Mouse (Mus musculus): Measurements from ENCODE around the gene Map7. TPM values are rescaled to one million over a fixed set of nuclear protein-coding genes. Genes with fewer than 3 reads are reported as not detected.

The Map7 gene
- polyA plus RNA-seq, 1 experiment = 9.2 TPM

GRCm38 (mm10) chr10:20185806-20186205, 37.5 kb downstream of the Map7 start:
- no peak for DNase-seq (ENCODE audit: low spot score)

DNA sequence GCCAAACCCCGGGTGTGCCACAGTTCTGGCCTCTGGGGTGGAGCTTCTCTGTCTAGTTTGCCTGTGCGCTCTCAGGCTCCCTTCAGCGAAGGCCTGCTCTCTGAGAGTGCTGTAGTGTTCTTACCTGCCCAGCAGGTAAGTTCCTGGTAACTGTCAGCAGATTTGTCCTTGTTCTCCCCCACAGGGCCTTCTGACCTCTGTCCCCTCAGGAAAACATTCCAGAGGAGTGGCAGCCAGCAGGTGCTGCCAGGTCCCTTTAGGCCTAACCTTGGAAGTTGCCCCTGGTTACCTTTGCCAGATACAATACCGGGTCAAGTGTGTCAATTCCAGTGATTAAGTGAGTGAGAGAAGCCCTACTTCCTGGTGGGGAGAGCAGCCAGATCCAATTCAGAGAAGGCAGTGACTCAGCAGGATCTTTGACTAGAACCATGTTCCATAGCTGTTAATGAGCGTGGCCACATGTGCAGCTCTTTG, 38.6 kb downstream of the Map7 start:
- no peak for DNase-seq (ENCODE audit: low spot score)

DNA sequence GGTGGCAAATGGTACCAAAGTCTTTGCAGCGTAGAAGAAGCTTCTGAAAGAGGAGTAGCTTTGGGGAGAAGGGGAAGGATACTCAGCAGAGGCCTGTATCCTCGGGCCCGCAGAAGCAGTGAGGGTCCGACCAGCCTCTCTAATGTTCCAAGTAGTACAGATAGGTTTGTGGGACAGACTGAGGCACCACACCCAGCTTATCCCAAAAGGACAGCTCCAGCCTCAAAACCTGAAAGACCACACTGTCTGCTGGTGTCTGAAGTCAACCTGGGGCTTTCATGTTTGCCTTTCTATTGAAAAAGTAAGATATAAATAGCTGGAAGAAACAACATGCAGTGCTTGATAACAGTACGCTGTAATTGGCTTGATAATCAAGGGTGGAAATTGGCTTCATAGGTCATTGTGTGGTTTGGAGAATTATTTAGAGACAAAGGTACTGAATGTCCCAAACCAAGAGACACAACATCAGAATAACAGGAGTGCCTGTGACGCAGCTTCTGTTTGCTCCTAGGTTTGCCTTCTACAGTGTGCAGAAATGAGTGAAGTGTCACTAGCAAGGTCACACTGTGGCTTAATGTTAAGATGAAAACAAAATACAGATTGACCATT, 42.0 kb downstream of the Map7 start:
- DNase-seq (ENCODE audit: low spot score) = no peak

- no peak for DNase-seq (ENCODE audit: low spot score)
Measured at GRCm38 (mm10) chr10:20194847-20195540, 46.7 kb downstream of the Map7 start.

- no peak for DNase-seq (ENCODE audit: low spot score)
Measured at GRCm38 (mm10) chr10:20197039-20197438, 48.8 kb downstream of the Map7 start.

DNA sequence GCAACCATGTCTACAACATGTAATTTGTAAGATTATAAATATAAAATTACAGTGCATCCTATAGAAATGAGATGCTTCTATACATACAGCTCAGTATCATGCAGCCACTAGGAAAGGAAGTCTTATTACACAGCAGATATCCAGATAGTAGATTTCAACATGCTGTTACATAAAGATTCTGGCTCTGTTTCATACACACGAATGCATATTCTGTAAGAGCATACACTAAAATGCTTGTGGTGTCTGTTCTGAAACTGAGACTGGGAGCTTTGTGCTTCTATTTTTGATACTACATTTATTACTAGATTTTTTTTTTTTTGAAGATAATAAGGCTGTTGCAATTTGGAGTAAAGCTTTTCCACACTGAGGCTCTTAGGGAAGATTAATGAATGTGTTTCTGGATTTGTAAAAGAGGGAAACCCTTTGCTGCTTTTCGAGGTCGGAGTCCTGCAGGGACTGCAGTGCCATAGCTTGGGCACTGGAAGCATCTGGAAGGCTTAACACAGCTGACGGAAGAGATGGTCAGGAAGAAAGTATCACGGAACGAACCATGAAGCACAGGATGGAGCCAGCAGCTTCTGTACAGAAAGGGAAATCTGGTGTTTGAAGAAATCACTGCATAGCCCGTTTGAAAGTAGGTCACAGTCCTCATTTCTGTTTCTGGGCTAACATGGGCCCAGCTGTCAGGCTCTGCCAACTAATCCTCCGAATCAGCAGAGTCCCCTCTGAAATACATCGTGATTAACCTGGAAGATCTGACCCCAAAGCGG, 50.9 kb downstream of the Map7 start:
- no peak for DNase-seq (ENCODE audit: low spot score)

DNA sequence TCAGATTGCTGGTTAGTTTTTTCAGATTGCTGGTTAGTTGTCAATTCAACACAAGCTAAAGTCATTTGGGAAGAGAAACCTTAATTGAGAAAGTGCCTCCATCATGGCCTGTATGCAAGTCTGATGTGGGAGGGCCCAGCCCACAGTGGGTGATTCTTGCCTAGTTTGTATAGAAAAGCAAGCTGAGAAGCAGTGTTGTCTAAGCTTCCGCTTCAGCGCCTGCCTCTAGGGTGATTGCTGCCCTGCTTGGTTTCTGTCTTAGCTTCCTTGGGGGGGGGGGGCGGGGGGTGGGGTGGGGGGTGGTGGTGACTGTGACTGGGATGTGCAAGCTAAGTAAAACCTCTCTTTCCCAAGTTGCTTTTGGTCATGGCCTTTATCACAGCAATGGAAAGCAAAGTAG, 53.0 kb downstream of the Map7 start:
- DNase-seq (ENCODE audit: low spot score) = no peak

- DNase-seq (ENCODE audit: low spot score) = no peak
Measured at GRCm38 (mm10) chr10:20202171-20202570, 53.9 kb downstream of the Map7 start.

DNA sequence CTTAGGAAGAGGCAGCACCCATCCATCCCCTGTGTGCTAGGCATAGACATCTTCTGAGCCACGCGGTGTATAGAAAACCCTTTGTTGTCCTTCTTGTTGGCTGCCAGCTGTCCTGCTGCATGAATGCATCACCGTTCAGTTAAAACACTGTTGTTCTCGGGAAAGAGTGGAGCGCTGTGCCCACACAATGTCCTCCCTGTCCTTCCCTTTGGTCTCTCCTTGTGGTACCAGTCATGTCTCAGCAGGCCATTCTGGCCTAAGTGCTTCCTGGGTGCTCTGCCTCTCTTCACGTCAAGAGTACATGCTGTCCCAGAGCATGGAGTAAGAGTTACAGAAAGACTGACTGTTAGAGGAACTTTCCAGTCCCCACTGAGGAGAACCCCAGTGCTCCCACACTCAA, 54.5 kb downstream of the Map7 start:
- DNase-seq (ENCODE audit: low spot score) = no peak

DNA sequence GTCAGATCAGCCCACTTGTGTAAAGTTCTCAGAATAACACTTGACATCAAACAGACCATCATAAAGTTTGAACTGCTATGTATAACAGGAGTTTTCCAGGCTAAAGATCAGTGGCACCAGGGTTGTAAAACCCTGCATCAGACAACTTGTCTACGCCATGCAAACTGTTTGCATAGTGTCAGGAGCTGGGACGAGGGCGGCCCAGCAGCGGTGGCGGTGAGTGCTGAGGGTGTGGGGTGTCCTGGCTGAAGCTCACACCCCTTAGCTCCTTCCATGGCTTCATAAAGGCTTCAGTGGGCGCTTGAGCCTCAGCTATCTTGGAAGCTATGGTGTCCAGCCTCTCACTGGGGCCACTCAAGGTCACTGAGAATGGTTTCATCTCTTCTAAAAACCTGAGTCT, 55.2 kb downstream of the Map7 start:
- no peak for DNase-seq (ENCODE audit: low spot score)

DNA sequence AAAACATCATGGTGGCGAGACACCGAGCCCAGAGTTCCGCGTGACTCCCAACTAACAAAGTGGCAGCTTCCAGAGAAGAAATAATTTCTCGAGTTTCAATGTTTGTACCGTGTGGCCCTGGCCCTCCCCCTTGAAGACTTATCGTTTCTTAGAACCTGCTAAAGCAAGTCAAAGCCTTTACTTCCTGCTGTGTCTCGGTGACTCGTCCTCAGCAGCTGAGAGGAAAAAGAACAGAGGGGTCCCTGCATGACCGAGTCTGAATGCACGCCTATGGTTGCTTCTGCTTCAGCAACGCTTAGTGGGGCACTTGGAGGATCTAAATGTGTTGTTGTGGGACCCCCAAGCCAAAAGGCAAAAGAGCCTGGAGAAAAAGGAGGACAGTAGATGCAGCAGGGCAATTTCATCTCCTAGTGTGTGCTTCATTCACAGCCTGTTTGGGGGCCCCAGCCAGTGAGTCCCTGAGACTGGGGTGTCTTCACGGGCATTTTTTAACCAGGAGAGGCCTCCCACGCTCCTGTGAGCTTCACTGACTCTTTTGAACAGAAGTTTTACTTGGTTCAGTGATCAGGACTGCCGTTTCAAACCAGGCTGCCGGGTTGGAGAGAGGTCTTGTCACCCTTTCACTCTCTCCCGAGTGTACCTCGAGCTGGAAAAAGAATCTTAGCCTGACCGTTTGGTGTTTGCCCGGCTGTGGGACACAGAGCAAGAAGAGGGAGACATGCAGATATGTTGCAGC, 56.6 kb downstream of the Map7 start:
- no peak for DNase-seq (ENCODE audit: low spot score)

- DNase-seq (ENCODE audit: low spot score) = no peak
Measured at GRCm38 (mm10) chr10:20206966-20207365, 58.7 kb downstream of the Map7 start.

- DNase-seq (ENCODE audit: low spot score) = no peak
Measured at GRCm38 (mm10) chr10:20209609-20210341, 61.5 kb downstream of the Map7 start.

- DNase-seq (ENCODE audit: low spot score) = no peak
Measured at GRCm38 (mm10) chr10:20214418-20214817, 66.1 kb downstream of the Map7 start.

- no peak for DNase-seq (ENCODE audit: low spot score)
Measured at GRCm38 (mm10) chr10:20216982-20217381, 68.7 kb downstream of the Map7 start.

- no peak for DNase-seq (ENCODE audit: low spot score)
Measured at GRCm38 (mm10) chr10:20218866-20219265, 70.6 kb downstream of the Map7 start.

GRCm38 (mm10) chr10:20219538-20219937, 71.3 kb downstream of the Map7 start:
- DNase-seq (ENCODE audit: low spot score) = no peak

GRCm38 (mm10) chr10:20220443-20221071, 72.3 kb downstream of the Map7 start:
- no peak for DNase-seq (ENCODE audit: low spot score)

DNA sequence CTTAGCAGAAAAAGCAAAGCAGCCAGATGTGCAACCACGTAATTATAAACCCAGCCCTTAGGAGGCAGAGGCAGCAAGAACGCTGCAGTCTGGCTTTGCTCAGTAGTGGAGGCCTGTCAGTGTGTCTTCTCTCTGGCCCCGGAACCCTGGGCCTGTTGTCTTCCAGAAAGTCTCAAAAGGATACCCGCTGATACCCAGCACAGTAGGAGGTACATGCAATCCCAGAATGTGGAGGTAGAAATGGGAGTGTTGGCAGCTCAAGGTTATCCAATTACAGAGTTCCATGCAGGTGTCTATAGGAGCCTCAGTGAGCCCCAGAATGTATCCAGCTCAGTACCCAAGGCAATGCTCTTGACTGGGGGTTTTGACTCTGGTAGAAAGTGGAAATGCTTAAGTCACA, 73.7 kb downstream of the Map7 start:
- no peak for DNase-seq (ENCODE audit: low spot score)

- DNase-seq (ENCODE audit: low spot score) = no peak
Measured at GRCm38 (mm10) chr10:20226728-20227127, 78.5 kb downstream of the Map7 start.

- DNase-seq (ENCODE audit: low spot score) = no peak
Measured at GRCm38 (mm10) chr10:20230026-20230425, 81.8 kb downstream of the Map7 start.

Measured in urinary bladder, adult 2 months (tissue).